11 mouse cellular contexts compared by ENCODE assay signal in the genomic region with DNA sequence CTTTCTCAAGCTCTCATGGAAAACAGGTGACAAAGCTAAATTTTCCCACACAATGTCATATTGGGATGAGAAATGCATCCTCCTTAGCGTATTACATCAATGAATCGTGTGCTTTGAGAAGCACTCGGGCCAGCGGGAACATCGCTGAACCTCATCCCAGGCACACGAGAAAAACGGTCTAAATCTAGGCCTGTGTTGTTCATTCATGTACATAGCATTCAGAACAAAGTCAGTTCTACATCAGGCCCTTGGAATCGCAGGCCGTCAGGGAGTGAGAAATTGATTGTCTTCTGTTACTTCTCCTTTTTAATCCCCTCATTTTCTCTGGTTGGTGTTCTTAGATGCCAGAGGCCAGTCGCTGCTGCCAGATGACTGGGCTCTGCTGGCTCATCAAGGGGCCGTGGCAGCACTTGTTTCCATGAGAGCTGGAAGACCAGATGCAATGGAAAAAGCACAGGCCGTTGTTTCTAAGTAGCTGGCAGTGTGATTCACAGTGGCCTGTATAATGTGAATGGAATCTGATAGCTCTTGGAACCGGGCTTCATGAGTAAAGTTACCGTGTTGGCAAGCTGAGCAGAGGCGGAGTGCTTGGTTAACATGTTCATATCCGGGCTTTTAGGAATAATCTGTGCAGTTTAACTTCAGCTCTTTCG.
DNase-seq lines count a peak whose midpoint lies in the region; ATAC-seq and TF ChIP-seq lines count a peak whose summit lies in the region.
"Had no signal": no experiment of that assay in that cellular context is flagged by ENCODE, and none has a peak within 500 bp of the region (broad histone marks: within the 10 kb centered on the region; RNA-seq: fewer than 3 reads in every experiment).

No protein-coding gene starts in this region.

- DNase-seq in hindbrain, embryonic 11.5 days (ENCODE audit: low spot score) = no peak
- DNase-seq in Patski (ENCODE audit: low read depth, low spot score) = no peak
- DNase-seq in gastrocnemius, postnatal 36 days = peak; percentile 43 to 50
- DNase-seq in layer of hippocampus, postnatal 36 days = peak; percentile 37 to 40
- no peak for DNase-seq in embryo, embryonic 9.5 days (ENCODE audit: extremely low spot score)
- no peak for DNase-seq in kidney, adult 9 months

- no peak for TF ChIP-seq CTCF in Patski (IDR thresholded peaks at IDR 0.05)

- no peaks in the 10 kb centered on the region for H3K27me3 ChIP-seq in hindbrain, embryonic 15.5 days
- H3K27me3 ChIP-seq in hindbrain, embryonic 11.5 days (ENCODE audit: control insufficient read depth, insufficient read depth, low read length) = no peaks in the 10 kb centered on the region
- H3K27me3 ChIP-seq in Patski = no peaks in the 10 kb centered on the region
- H3K27me3 ChIP-seq: lung, embryonic 15.5 days had no signal

- 72% methylated on average over 17 of the region's 17 CpGs for WGBS in hindbrain, embryonic 15.5 days
- WGBS in hindbrain, embryonic 11.5 days = 90% methylated on average over 17 of the region's 17 CpGs

- no peak overlapping the region for H3K4me3 ChIP-seq in hindbrain, embryonic 15.5 days
- H3K4me3 ChIP-seq in hindbrain, embryonic 11.5 days (ENCODE audit: low read depth, low read length) = no peak overlapping the region
- H3K4me3 ChIP-seq: erythroblast, embryonic 14.5 days; lung, embryonic 15.5 days had no signal

- H3K9me3 ChIP-seq in hindbrain, embryonic 15.5 days = no peaks in the 10 kb centered on the region
- H3K9me3 ChIP-seq in hindbrain, embryonic 11.5 days (ENCODE audit: control insufficient read depth, low read length) = no peaks in the 10 kb centered on the region
- H3K9me3 ChIP-seq: G1E; lung, embryonic 15.5 days had no signal

- no peaks in the 10 kb centered on the region for H3K4me1 ChIP-seq in hindbrain, embryonic 15.5 days (replicated peaks)
- no peaks in the 10 kb centered on the region for H3K4me1 ChIP-seq in hindbrain, embryonic 11.5 days (replicated peaks; ENCODE audit: control insufficient read depth, insufficient read depth, low read length)
- H3K4me1 ChIP-seq: lung, embryonic 15.5 days had no signal

- in situ Hi-C loops in Patski (cut with MboI; ENCODE audit: low pct_unique_long_range_greater_than_20kb) = no loop called here

- peak overlapping the region; percentile 41 for H3K27ac ChIP-seq in hindbrain, embryonic 15.5 days (replicated peaks)
- H3K27ac ChIP-seq in hindbrain, embryonic 11.5 days (ENCODE audit: low read depth, low read length) = no peak overlapping the region
- H3K27ac ChIP-seq: lung, embryonic 15.5 days had no signal

- POLR2A ChIA-PET in Patski (lab: Charles Lee) = no interaction called here

- no peaks in the 10 kb centered on the region for H3K36me3 ChIP-seq in hindbrain, embryonic 15.5 days
- no peaks in the 10 kb centered on the region for H3K36me3 ChIP-seq in hindbrain, embryonic 11.5 days (ENCODE audit: control insufficient read depth, insufficient read depth, low read length)
- H3K36me3 ChIP-seq: lung, embryonic 15.5 days had no signal

- no peak overlapping the region for H3K4me2 ChIP-seq in hindbrain, embryonic 15.5 days
- H3K4me2 ChIP-seq in hindbrain, embryonic 11.5 days (replicated peaks; ENCODE audit: low read depth, low read length) = no peak overlapping the region
- H3K4me2 ChIP-seq: lung, embryonic 15.5 days had no signal

- intact Hi-C loops in gastrocnemius, postnatal 36 days (cut with DNase I) = no loop called here

- H3K9ac ChIP-seq in hindbrain, embryonic 15.5 days = no peak overlapping the region
- H3K9ac ChIP-seq in hindbrain, embryonic 11.5 days (ENCODE audit: low read depth, low read length) = no peak overlapping the region
- H3K9ac ChIP-seq: lung, embryonic 15.5 days had no signal

- CTCF ChIA-PET in Patski (lab: Charles Lee) = no interaction called here

- ATAC-seq in hindbrain, embryonic 15.5 days (ENCODE audit: low FRiP score, low read depth) = no peak
- no peak for ATAC-seq in hindbrain, embryonic 11.5 days (ENCODE audit: low FRiP score)
- ATAC-seq in Patski = peak; percentile 35
- ATAC-seq in megakaryocyte-erythroid progenitor cell, adult 5-6 weeks (replicated peaks; ENCODE audit: low FRiP score, low TSS enrichment, poor library complexity, severe bottlenecking) = no peak

Comparison
In these comparisons a context has a peak if more than half of its experiments do, and no peak if none do; other contexts are left out.
1. DNase-seq: peak in gastrocnemius, postnatal 36 days (2 of 2) and layer of hippocampus, postnatal 36 days (2 of 2); none in hindbrain, embryonic 11.5 days (single experiment), Patski (single experiment), embryo, embryonic 9.5 days (single experiment) and kidney, adult 9 months (single experiment).